Mouse (Mus musculus) urinary bladder, postnatal 25 days (tissue): Measurements from ENCODE around the gene Tnxb.

Experiments
- DNase-seq: peaks from one replicate; pipeline ENCODE4 v3.0.0; 2022; ENCODE audit warnings: low spot score

Tnxb gene

GRCm38 (mm10) chr17:34670235-34670634, at the start of gene Tnxb:
TSS of gene Tnxb (plus strand) at chr17:34670535.
- DNase-seq, result no peak

GRCm38 (mm10) chr17:34621006-34621405, 49.3 kb upstream of the Tnxb start:
- DNase-seq, result no peak

GRCm38 (mm10) chr17:34623161-34623560, 47.2 kb upstream of the Tnxb start:
- no peak for DNase-seq

GRCm38 (mm10) chr17:34624981-34625380, 45.4 kb upstream of the Tnxb start:
- DNase-seq, result no peak

- no peak for DNase-seq
Observed at GRCm38 (mm10) chr17:34626062-34626772, 44.1 kb upstream of the Tnxb start.

- DNase-seq, result no peak
Observed at GRCm38 (mm10) chr17:34626773-34627092, 43.6 kb upstream of the Tnxb start.

- DNase-seq, result peak; percentile 66
Observed at GRCm38 (mm10) chr17:34627093-34627942, 43.0 kb upstream of the Tnxb start.

GRCm38 (mm10) chr17:34627943-34628643, 42.2 kb upstream of the Tnxb start, which contains the start of gene Ppt2:
TSS of gene Ppt2 (minus strand) at chr17:34628510.
- DNase-seq, result peak; percentile 43

- no peak for DNase-seq
Observed at GRCm38 (mm10) chr17:34628644-34628967, 41.7 kb upstream of the Tnxb start.

GRCm38 (mm10) chr17:34629221-34629751, 41.0 kb upstream of the Tnxb start, which contains the start of gene Prrt1:
TSS of gene Prrt1 (plus strand) at chr17:34629533.
- no peak for DNase-seq

GRCm38 (mm10) chr17:34629796-34630603, 40.3 kb upstream of the Tnxb start:
- DNase-seq, result no peak

- no peak for DNase-seq
Observed at GRCm38 (mm10) chr17:34630761-34631301, 39.5 kb upstream of the Tnxb start.

GRCm38 (mm10) chr17:34631647-34632046, 38.7 kb upstream of the Tnxb start:
- no peak for DNase-seq

- DNase-seq, result peak; percentile 72
Observed at GRCm38 (mm10) chr17:34632261-34632691, 38.1 kb upstream of the Tnxb start.

GRCm38 (mm10) chr17:34635671-34636070, 34.7 kb upstream of the Tnxb start:
- DNase-seq, result no peak

- DNase-seq, result no peak
Observed at GRCm38 (mm10) chr17:34637459-34637858, 32.9 kb upstream of the Tnxb start.

GRCm38 (mm10) chr17:34639461-34640255, 30.7 kb upstream of the Tnxb start:
- DNase-seq, result no peak

GRCm38 (mm10) chr17:34640778-34641601, 29.3 kb upstream of the Tnxb start:
- DNase-seq, result no peak

GRCm38 (mm10) chr17:34641945-34642344, 28.4 kb upstream of the Tnxb start:
- DNase-seq, result no peak

- no peak for DNase-seq
Observed at GRCm38 (mm10) chr17:34643379-34643778, 27.0 kb upstream of the Tnxb start.
